Mouse (Mus musculus) G1E (cell line): ENCODE data around the gene Gpr55.

ENCODE experiments used
- CTCF ChIP-seq: IDR thresholded peaks from 2 replicates; pipeline ENCODE4 v1.5.1; 2012; ENCODE audit warnings: low read depth, low read length, inconsistent platforms, mixed read lengths
- GATA1 ChIP-seq: IDR thresholded peaks from 2 replicates; pipeline ENCODE4 v1.6.1; 2012; ENCODE audit warnings: borderline replicate concordance, low read length, inconsistent platforms, mixed read lengths
- POLR2AphosphoS5 ChIP-seq: IDR thresholded peaks from 2 replicates; pipeline ENCODE4 v1.6.1; 2012; ENCODE audit warnings: low read depth, low read length, inconsistent platforms; ENCODE audit not compliant: insufficient replicate concordance
- TAL1 ChIP-seq: conservative IDR thresholded peaks from 2 replicates; pipeline ENCODE4 v1.6.1; 2012; ENCODE audit warnings: low read depth, low read length, inconsistent platforms, mixed read lengths

DNA sequence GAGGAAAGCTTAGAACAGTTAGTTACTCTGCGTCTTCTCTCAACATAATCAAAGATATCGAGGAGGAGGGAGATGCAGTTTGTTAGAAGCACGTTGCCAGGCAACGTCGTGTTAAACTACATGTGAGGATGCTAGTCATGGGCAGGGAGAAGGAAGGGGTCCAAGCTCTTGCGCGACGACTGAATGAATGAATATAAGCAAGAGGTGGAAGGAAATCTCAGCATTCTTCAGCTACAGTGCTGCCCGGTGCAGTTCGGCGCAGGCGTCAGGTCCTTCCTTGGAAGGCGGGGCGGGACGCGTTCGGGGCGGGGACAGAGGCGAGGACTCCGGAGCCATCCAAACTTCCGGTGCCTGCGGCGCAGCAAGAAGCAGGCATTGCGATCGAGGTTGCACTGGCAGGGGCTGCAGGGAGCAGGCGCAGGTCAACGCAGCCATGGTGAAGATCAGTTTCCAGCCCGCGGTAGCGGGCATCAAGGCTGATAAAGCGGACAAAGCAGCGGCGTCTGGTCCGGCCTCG lies 66.5 kb downstream of the Gpr55 start, which contains the start of gene Itm2c:
- TF ChIP-seq CTCF, result no peak
- TF ChIP-seq POLR2AphosphoS5, result no peak
- no peak for TF ChIP-seq TAL1
- no peak for TF ChIP-seq GATA1
